Mouse (Mus musculus): ENCODE data around the gene Ldhal6b. TPM values are rescaled to one million over a fixed set of nuclear protein-coding genes. Genes with fewer than 3 reads are reported as not detected.

Ldhal6b gene
- 0.09 TPM in 1 of 2 replicates, not detected in the other for polyA plus RNA-seq (2021; fragmentation: Nextera tagmentation)
- long read RNA-seq, experiment 1: 0 reads
- long read RNA-seq, experiment 2: 0 reads

GRCm38 (mm10) chr17:5418545-5418944, at the start of gene Ldhal6b:
Gene Ldhal6b, minus strand, starts transcription at chr17:5418767.

GRCm38 (mm10) chr17:5440159-5440971, 21.8 kb upstream of the Ldhal6b start, which contains the start of gene Tmem242:
Gene Tmem242, minus strand, starts transcription at chr17:5440259.

Small RNA genes within 50 kb of the gene (microRNA-seq; reads per million reads assigned to microRNA genes)
- gene Gm22475: not detected

Other genes starting within 250 kb of the Ldhal6b start
- gene Tmem242, start 21.5 kb upstream of the Ldhal6b start, polyA plus RNA-seq (2021; fragmentation: Nextera tagmentation): 85.6 and 91.2 TPM in 2 replicates
- 5.6 and 5.7 TPM in 2 replicates for gene Zdhhc14, start 73.8 kb upstream of the Ldhal6b start, polyA plus RNA-seq (2021; fragmentation: Nextera tagmentation)